Mouse (Mus musculus) midbrain, embryonic 14.5 days (tissue): ENCODE data around the gene Susd5. TPM values are rescaled to one million over a fixed set of nuclear protein-coding genes. Genes with fewer than 3 reads are reported as not detected.

Experiments used
- ATAC-seq: fragments of 200-750 bp; cut with Nextera tagmentation; 2 replicates; pipeline ENCODE4 v1.8.0; 2017; ENCODE audit warnings: moderate number of reproducible peaks, moderate library complexity; ENCODE audit not compliant: low FRiP score, low TSS enrichment
- DNase-seq: peaks from one replicate; pipeline ENCODE4 v3.0.0-alpha.2; 2015
- H3K27ac ChIP-seq: fragments of 300-500 bp; sonication (generic); replicated peaks from 2 replicates; pipeline ENCODE4 v1.5.1; 2014; ENCODE audit warnings: mild to moderate bottlenecking, low read depth, low read length, moderate library complexity
- H3K27me3 ChIP-seq: fragments of 300-500 bp; sonication (generic); 2 replicates; pipeline ENCODE4 v1.6.1; 2014; ENCODE audit warnings: low read length, control low read depth, mixed read lengths; ENCODE audit not compliant: control insufficient read depth, insufficient read depth
- H3K36me3 ChIP-seq: fragments of 300-500 bp; sonication (generic); 2 replicates; pipeline ENCODE4 v1.6.1; 2014; ENCODE audit warnings: low read length, control low read depth; ENCODE audit not compliant: control insufficient read depth, insufficient read depth
- H3K4me1 ChIP-seq: fragments of 300-500 bp; sonication (generic); 2 replicates; pipeline ENCODE4 v1.6.1; 2014; ENCODE audit warnings: mild to moderate bottlenecking, antibody characterized with exemption, low read length, control low read depth; ENCODE audit not compliant: control insufficient read depth, insufficient read depth
- H3K4me2 ChIP-seq: fragments of 300-500 bp; sonication (generic); 2 replicates; pipeline ENCODE4 v1.6.1; 2014; ENCODE audit warnings: mild to moderate bottlenecking, low read length, moderate library complexity
- H3K4me3 ChIP-seq: fragments of 300-500 bp; sonication (generic); replicated peaks from 2 replicates; pipeline ENCODE4 v1.5.1; 2014; ENCODE audit warnings: low read depth, low read length
- H3K9ac ChIP-seq: fragments of 300-500 bp; sonication (generic); replicated peaks from 2 replicates; pipeline ENCODE4 v1.6.1; 2014; ENCODE audit warnings: mild to moderate bottlenecking, low read length, moderate library complexity
- H3K9me3 ChIP-seq: fragments of 300-500 bp; sonication (generic); 2 replicates; pipeline ENCODE4 v1.6.1; 2016; ENCODE audit warnings: low read length, control low read depth, mixed read lengths; ENCODE audit not compliant: control insufficient read depth
- WGBS: fragments of 180-500 bp; shearing (Covaris S2); extraction: QIAGEN DNeasy Blood & Tissue Kit; methylation state at CpG from one replicate; pipeline ENCODE4 v1.1.7; 2014; 5-methylcytosine and 5-hydroxymethylcytosine counted together
- polyA plus RNA-seq: library from polyadenylated mRNA; unstranded; fragments of >200 nt; fragmentation: Nextera tagmentation; extraction: Ambion mirVana; gene quantifications from 2 replicates; pipeline ENCODE4 v1.2.1, GENCODE M21; 2014

Susd5 gene
- polyA plus RNA-seq, result 0.19 and 0.37 TPM in 2 replicates

GRCm38 (mm10) chr9:114057090-114057796 lies at the start of gene Susd5:
TSS of gene Susd5 (plus strand) at chr9:114057140.
- peak within 1 kb of the TSS; percentile 52 for H3K9ac ChIP-seq
- no peak within 1 kb of the TSS for H3K27ac ChIP-seq
- peak within 1 kb of the TSS; percentile 46 for H3K4me3 ChIP-seq
- no peaks in the 10 kb centered on the region for H3K4me1 ChIP-seq
- ATAC-seq, result peak; percentile 40; the same call in 1 of the 2 replicates
- WGBS, result under 1% methylated on average over 59 of the region's 60 CpGs
- no peaks in the 10 kb centered on the region for H3K9me3 ChIP-seq
- H3K36me3 ChIP-seq, result no peaks in the 10 kb centered on the region
- peaks cover 32% of the 10 kb centered on the region for H3K27me3 ChIP-seq
- peak within 1 kb of the TSS; percentile 79 for H3K4me2 ChIP-seq
- DNase-seq, result peak; percentile 53

DNA sequence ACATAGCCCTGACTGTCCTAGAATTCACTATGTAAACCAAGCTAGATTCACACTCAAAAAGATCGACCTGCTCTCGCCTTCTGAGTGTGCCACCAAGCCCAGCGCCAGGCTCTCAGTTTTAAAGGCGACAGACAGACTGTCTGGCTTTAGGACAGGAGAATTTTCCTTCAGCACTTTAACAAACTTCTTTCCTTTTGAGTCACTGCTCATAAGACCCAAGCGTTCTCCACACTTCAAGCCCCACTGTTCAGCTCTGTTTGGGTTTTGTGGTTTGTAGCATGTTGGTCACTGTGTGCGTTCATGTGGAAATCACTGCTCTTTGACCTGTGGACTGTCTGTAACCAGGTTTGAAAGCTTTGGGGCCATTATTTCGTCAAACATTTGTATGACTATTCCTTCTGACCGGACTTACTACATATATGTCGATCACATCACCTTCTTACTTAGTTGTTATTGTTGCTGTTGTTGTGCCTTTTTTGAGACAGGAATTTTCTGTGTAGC lies 49.0 kb upstream of the Susd5 start:
- Histone ChIP-seq H3K9ac (no peak overlapping the region), H3K36me3 (peaks cover 2% of the 10 kb centered on the region; the same call in 1 of the 2 replicates), H3K9me3 (no peaks in the 10 kb centered on the region), H3K4me3 (no peak overlapping the region), H3K4me1 (no peaks in the 10 kb centered on the region), H3K27me3 (no peaks in the 10 kb centered on the region), H3K4me2 (no peak overlapping the region), H3K27ac (no peak overlapping the region)
- 94% methylated on average over 9 of the region's 9 CpGs for WGBS
- ATAC-seq, result no peak
- DNase-seq, result no peak

DNA sequence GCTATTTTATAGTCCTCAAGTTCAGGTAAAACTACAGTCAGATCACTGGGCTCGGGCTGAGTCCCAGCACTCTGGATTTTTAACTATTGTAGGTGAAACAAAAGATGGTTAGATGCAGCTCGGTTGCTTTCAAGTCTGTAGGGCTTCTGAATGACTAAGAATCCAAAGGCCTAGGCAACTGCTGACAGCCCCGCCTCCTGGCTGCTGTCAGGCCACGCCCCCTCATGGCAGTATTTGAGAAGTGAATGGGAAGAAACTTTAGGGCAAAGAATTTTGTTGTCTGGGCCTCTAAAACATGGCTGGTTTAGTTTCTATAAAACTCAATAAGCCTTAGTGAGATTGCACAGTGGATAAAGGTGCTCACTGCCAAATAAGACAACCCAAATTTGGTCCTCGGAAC lies 47.4 kb upstream of the Susd5 start:
- H3K9me3 ChIP-seq, result no peaks in the 10 kb centered on the region
- H3K27ac ChIP-seq, result no peak overlapping the region
- H3K9ac ChIP-seq, result no peak overlapping the region
- ATAC-seq (no peak), DNase-seq (no peak)
- no peak overlapping the region for H3K4me3 ChIP-seq
- no peak overlapping the region for H3K4me2 ChIP-seq
- H3K27me3 ChIP-seq, result no peaks in the 10 kb centered on the region
- 42% methylated on average over 5 of the region's 5 CpGs for WGBS
- H3K4me1 ChIP-seq, result no peaks in the 10 kb centered on the region
- 0 out of 2 replicates have a peak, but pooled peaks cover 3% of the 10 kb centered on the region for H3K36me3 ChIP-seq

GRCm38 (mm10) chr9:114011203-114011602 lies 45.7 kb upstream of the Susd5 start:
- Histone ChIP-seq H3K27me3 (no peaks in the 10 kb centered on the region), H3K27ac (no peak overlapping the region), H3K4me1 (no peaks in the 10 kb centered on the region), H3K36me3 (0 out of 2 replicates have a peak, but pooled peaks cover 3% of the 10 kb centered on the region), H3K4me3 (no peak overlapping the region), H3K9me3 (no peaks in the 10 kb centered on the region), H3K4me2 (no peak overlapping the region), H3K9ac (no peak overlapping the region)
- DNase-seq (no peak), ATAC-seq (no peak)
- WGBS, result 69% methylated on average over 18 of the region's 18 CpGs

- no peaks in the 10 kb centered on the region; the same call in 1 of the 2 replicates for H3K9me3 ChIP-seq
- H3K4me2 ChIP-seq, result no peak overlapping the region
- H3K27ac ChIP-seq, result no peak overlapping the region
- 0 out of 2 replicates have a peak, but pooled peaks cover 3% of the 10 kb centered on the region for H3K36me3 ChIP-seq
- H3K27me3 ChIP-seq, result no peaks in the 10 kb centered on the region
- DNase-seq, result no peak
- H3K4me1 ChIP-seq, result no peaks in the 10 kb centered on the region
- ATAC-seq, result no peak
- H3K4me3 ChIP-seq, result no peak overlapping the region
- H3K9ac ChIP-seq, result no peak overlapping the region
- 96% methylated on average over 1 of the region's 1 CpGs for WGBS
Measured at GRCm38 (mm10) chr9:114014034-114014433, 42.9 kb upstream of the Susd5 start.

DNA sequence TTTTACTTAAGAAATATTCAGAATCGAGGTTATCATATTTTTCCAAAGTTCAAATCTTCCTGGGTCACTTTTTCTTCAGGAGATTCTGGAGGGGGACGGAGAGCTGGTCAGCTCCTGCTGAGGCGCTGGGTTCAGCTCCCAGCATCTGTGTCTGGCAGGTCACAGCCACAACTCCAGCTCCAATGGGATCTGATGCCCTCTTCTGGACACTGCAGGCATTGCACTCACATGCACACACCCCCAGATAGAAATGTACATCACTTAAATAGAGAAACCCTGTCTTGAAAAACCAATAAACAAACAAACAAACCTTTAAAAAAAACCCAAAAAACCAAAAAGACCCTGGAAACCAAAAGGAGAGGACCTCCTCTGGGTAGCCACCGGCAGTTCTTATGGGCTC lies 41.2 kb upstream of the Susd5 start:
- 89% methylated on average over 4 of the region's 4 CpGs for WGBS
- Histone ChIP-seq H3K9ac (no peak overlapping the region), H3K27me3 (no peaks in the 10 kb centered on the region), H3K4me2 (no peak overlapping the region), H3K4me3 (no peak overlapping the region), H3K36me3 (0 out of 2 replicates have a peak, but pooled peaks cover 3% of the 10 kb centered on the region), H3K27ac (no peak overlapping the region), H3K9me3 (no peaks in the 10 kb centered on the region; the same call in 1 of the 2 replicates), H3K4me1 (no peaks in the 10 kb centered on the region)
- ATAC-seq (no peak), DNase-seq (no peak)

- 85% methylated on average over 4 of the region's 4 CpGs for WGBS
- H3K4me3 ChIP-seq, result no peak overlapping the region
- no peak overlapping the region for H3K27ac ChIP-seq
- ATAC-seq, result no peak
- H3K36me3 ChIP-seq, result 0 out of 2 replicates have a peak, but pooled peaks cover 3% of the 10 kb centered on the region
- no peaks in the 10 kb centered on the region; the same call in 1 of the 2 replicates for H3K9me3 ChIP-seq
- DNase-seq, result no peak
- H3K9ac ChIP-seq, result no peak overlapping the region
- H3K4me2 ChIP-seq, result no peak overlapping the region
- H3K4me1 ChIP-seq, result no peaks in the 10 kb centered on the region
- no peaks in the 10 kb centered on the region for H3K27me3 ChIP-seq
Measured at GRCm38 (mm10) chr9:114016402-114016801, 40.5 kb upstream of the Susd5 start.

GRCm38 (mm10) chr9:114019012-114019762 lies 37.8 kb upstream of the Susd5 start:
- ATAC-seq (no peak), DNase-seq (no peak)
- Histone ChIP-seq H3K4me1 (no peaks in the 10 kb centered on the region), H3K27ac (no peak overlapping the region), H3K9ac (no peak overlapping the region), H3K27me3 (no peaks in the 10 kb centered on the region), H3K4me2 (no peak overlapping the region), H3K36me3 (no peaks in the 10 kb centered on the region), H3K4me3 (no peak overlapping the region), H3K9me3 (no peaks in the 10 kb centered on the region; the same call in 1 of the 2 replicates)
- 92% methylated on average over 7 of the region's 7 CpGs for WGBS
